Mouse (Mus musculus) left cerebral cortex, adult 18-20 months (tissue): ENCODE measurements around the gene Gm19345. TPM values are rescaled to one million over a fixed set of nuclear protein-coding genes. Genes with fewer than 3 reads are reported as not detected.
A peak's percentile ranks its signal among the peaks of the same experiment; 100 is the strongest.

Experiments
- DNase-seq, 2 experiments: peaks; one replicate each; pipeline ENCODE4 v3.0.0; 2021 to 2022; ENCODE audit warnings: low spot score in 2 of 2, mixed read lengths in 1 of 2
- total RNA-seq, 2 experiments: library from RNA; stranded (reverse); gene quantifications; 2 replicates each; pipeline ENCODE4 v1.2.3; 2021

Gm19345 gene
- total RNA-seq, 2 experiments from 2014 or later: 2.0 to 2.4 TPM

DNA sequence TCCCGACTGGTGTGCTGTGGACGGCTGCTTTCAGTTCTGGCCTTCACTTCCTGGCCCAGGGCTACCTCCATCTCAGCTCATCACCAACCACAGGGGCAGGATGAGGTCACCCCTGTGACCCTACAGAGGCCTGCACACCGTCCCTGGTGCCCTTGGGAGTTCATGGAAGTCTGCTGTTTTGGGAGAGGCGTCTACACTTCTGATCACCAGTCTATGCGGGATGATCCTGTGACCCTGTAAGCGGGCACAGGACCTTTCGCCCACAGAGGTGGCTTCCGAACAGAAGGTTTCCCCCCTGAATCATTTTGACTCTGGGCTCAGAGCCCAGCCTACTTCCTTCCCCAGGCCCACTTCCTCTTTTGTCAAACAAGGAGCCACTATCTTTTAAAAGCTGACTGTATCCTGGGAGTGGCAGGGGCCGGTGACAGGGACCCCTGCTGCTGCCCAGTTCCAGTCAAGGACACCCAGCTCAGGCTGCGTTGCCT is 19.4 kb downstream of the Gm19345 start:
- DNase-seq: no peak

DNA sequence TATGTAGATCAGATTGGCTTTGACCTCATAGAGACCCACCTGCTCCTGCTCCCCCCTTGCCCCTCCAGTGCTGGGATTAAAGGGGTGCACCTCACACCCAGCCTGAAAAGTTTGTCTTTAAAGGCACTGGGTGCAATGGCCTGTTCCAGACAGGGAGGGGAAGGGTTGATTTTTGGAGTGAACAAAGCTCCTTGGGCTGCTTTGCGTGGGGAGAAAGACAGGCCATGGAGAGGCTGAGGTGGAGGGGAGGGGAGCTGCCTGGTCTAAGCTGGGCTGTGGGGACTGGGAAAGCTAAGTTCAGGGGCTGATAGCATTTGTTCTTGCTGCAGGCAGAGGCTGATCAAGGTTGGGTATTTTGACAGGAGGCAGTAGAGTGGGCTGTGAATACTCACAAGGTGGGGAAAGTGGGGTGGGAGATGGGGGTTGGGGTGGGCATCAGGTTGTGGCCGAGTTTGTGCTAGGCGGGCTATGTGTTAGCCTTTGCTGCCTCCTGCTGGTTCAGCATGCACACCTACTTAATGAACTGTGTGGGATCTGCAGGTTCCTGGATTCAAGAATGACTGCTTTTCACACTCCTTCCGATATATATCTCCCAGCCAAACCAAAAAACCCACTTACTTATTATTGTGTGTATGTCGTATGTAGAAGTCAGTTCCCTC is 20.3 kb downstream of the Gm19345 start:
- DNase-seq: no peak

DNA sequence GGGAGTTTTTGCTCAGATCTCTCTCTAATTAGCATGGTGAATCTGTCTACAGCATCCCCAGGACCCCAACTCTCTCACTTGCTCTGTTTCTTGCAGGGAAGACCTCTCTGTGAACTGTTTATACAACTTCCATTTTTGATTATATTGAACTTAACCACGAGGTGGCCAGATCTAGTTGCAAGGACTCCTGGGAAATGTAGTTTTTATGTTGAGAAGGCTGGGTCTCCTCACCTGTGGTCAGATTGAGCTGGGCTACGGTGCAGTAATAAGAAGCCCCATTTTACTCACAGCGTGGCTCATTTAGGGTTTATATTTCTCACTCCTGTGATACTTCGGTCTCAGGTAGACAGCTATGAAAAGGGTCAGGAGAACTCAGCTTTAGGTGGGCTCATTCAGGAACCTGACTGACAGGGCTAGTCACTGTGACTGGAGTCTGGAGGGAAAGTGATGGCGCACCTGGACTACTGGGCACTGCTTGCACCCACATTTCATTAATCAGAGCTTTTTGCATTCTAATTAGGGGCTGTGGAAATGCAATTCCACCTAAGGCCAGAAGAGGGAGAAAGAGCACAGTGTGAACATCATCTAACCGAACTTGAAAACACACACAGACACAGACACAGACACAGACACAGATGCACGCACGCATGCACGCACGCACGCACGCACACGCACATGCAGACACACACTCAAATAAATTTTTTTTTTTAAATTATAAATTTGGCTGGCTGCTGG is 24.3 kb downstream of the Gm19345 start:
- DNase-seq: peak; percentile 41 to 53

DNA sequence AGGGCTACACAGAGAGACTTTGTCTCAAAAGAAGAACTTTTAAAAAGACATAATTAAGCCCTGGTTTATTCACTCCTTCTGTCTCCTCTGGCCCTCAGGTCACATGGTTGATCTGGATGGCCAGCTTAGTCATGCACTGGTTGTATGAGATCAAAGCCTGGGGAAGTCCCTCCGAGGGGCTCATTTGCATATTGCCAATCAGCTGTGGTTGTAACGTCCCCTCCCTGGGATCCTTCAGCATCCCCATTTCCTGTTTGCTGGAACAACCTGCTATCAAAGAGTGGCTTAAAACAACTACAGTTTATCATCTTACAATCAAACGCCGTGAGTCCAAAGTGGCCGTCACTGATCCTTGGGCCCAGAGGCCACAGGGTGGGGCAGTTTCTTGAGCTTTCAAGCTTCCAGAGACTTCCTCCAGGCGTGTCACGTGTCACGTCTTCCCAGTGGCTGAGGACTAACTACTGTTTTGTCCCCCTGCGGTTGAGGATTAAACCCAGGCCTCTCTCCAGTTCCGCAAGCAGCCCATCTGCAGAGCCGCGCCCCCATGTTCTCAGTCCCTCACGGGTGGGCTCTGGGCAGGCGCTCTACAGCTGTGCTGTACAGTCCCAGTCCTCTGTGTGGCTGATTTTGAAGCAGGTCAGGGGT is 25.1 kb downstream of the Gm19345 start:
- no peak for DNase-seq

DNA sequence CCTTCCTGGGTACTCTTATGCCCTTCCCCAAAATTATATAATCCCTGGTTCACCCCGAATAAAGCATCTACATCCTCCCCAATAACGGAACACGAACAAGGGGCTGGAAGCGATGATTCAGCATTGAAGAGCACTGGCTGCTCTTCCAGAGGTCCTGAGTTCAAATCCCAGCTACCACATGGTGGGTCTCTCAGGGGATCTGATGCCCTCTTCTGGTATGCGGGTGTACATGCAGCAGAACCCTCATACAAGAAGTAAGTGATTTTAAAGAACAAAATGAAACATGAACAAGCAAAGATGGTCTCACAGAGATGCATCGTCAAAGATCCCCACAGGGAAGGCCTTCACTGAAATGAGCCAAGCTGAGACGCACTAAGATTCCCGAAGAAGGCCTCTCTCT is 29.0 kb downstream of the Gm19345 start:
- no peak for DNase-seq

DNA sequence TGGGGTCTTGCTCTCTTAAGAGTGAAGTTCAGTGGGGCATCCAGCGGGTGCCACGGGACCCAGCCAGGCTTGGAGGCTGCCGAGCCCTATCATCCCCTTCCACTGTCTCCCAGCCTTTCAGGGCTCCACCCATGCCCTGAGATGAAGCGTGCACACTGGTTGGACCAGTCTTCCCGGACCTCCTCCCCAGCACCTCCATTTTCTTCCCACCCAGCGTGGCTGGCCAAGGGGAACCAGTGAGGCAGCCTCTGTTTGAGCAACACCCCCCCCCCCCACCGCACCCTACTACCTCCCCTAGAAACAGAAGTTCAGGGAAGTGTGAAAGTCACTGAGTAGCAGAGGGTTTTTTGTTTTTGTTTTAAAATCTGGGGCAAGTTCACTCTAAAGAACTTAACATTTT is 36.0 kb downstream of the Gm19345 start, which contains the start of gene Ceacam19:
Ceacam19 (minus strand) TSS at position 117 of the 400 bp plus-strand sequence.
- DNase-seq: no peak

DNA sequence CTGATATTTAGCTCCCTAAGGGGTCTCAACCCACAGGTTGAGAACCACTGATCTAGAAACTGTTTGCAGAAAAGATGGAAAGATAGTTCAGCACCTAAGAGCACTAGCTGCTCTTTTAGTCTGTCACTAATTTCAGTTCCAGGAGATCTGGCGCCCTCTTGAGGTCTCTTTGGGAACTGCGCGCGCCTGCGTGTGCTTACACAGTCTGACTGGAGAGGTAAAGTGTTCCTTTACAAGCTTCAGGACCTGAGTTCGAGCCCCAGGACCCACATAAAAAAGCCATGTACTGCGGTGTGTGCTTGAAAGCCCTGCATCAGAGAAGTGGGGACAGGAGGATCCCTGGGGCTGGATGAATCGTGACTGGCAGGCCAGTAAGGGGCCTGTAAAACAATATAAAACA is 38.1 kb downstream of the Gm19345 start:
- peak in 1 of 2 experiments; percentile 32 for DNase-seq

Other genes with a start within 250 kb of the Gm19345 start
- 10 to 100 TPM; 70.4 to 87.0 TPM for gene Clasrp, start 247.5 kb upstream of the Gm19345 start, total RNA-seq
- gene Relb, start 222.6 kb upstream of the Gm19345 start, total RNA-seq: 1 to 10 TPM; 7.5 to 8.1 TPM
- gene Clptm1, start 187.0 kb upstream of the Gm19345 start, total RNA-seq: 100 to 1,000 TPM; 151 to 152 TPM
- gene Apoc2, start 174.1 kb upstream of the Gm19345 start, total RNA-seq: not detected
- not detected for gene Gm44805, start 170.6 kb upstream of the Gm19345 start, total RNA-seq
- not detected for gene Apoc4, start 170.5 kb upstream of the Gm19345 start, total RNA-seq
- 1 to 10 TPM; 3.9 to 5.3 TPM for gene Apoc1, start 159.3 kb upstream of the Gm19345 start, total RNA-seq
- 1,000 to 10,000 TPM; 1,855 to 2,066 TPM for gene Apoe, start 152.8 kb upstream of the Gm19345 start, total RNA-seq
- gene Tomm40, start 136.6 kb upstream of the Gm19345 start, total RNA-seq: 100 to 1,000 TPM; 116 to 122 TPM
- 1 to 10 TPM; 6.7 to 8.6 TPM for gene Nectin2, start 101.5 kb upstream of the Gm19345 start, total RNA-seq
- 10 to 100 TPM; 18.6 to 19.1 TPM for gene Bcam, start 81.0 kb upstream of the Gm19345 start, total RNA-seq
- gene Cblc, start 55.2 kb upstream of the Gm19345 start, total RNA-seq: not detected
- 1 to 10 TPM in 1 of 2 experiments, under 1 TPM in 1; 0.91 to 1.1 TPM for gene Bcl3, start 29.2 kb upstream of the Gm19345 start, total RNA-seq
- not detected for gene Ceacam16, start 9.3 kb downstream of the Gm19345 start, total RNA-seq
- not detected for gene Ceacam19, start 36.0 kb downstream of the Gm19345 start, total RNA-seq
- gene Pvr, start 69.2 kb downstream of the Gm19345 start, total RNA-seq: 10 to 100 TPM; 13.0 to 15.7 TPM
- not detected for gene Igsf23, start 98.8 kb downstream of the Gm19345 start, total RNA-seq
- gene Ceacam20, start 113.4 kb downstream of the Gm19345 start, total RNA-seq: not detected
- not detected for gene Nlrp9b, start 139.5 kb downstream of the Gm19345 start, total RNA-seq
- gene Vmn1r91, start 247.7 kb downstream of the Gm19345 start, total RNA-seq: not detected